22 mouse cellular contexts compared by ENCODE assay signal in the genomic region with DNA sequence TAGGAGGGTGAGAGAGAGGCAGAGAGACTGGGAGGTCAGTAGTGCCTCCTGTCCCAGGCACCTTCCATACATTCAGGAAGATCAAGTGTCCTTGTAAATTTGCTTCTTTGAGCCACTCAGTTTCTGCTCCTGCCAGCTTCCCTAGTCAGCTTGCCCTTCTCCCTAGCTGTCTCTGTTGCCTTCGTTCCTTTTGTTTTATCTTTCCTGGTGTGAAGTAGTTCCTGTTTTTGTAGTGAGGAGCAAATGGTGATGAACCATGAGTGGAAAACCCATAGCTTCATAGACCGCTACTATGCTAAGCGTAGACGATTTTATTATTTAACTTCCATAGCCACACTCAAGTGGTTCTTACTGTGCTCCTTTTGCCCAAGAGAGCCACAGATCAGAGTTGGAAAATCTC.
"Had no signal": no experiment of that assay in that cellular context is flagged by ENCODE, and none has a peak within 500 bp of the region (broad histone marks: within the 10 kb centered on the region; RNA-seq: fewer than 3 reads in every experiment).

No protein-coding gene starts in this region.

- H3K9me3 ChIP-seq: heart, embryonic 13.5 days; heart, embryonic 15.5 days; hindbrain, embryonic 13.5 days; hindbrain, embryonic 15.5 days; limb, embryonic 10.5 days; limb, embryonic 12.5 days had no signal

- H3K27me3 ChIP-seq: heart, embryonic 13.5 days; heart, embryonic 15.5 days; hindbrain, embryonic 13.5 days; hindbrain, embryonic 15.5 days; limb, embryonic 12.5 days had no signal

- H3K4me2 ChIP-seq: heart, embryonic 11.5 days; heart, embryonic 13.5 days; heart, embryonic 15.5 days; hindbrain, embryonic 13.5 days; hindbrain, embryonic 15.5 days; limb, embryonic 12.5 days; liver, embryonic 11.5 days had no signal

- H3K4me3 ChIP-seq: heart, adult 2 months; heart, embryonic 13.5 days; heart, embryonic 15.5 days; hindbrain, embryonic 13.5 days; hindbrain, embryonic 15.5 days; layer of hippocampus, adult 2 months; left cerebral cortex, adult 2 months; limb, embryonic 10.5 days; limb, embryonic 12.5 days had no signal

- H3K4me1 ChIP-seq: hindbrain, embryonic 13.5 days; hindbrain, embryonic 15.5 days had no signal

- DNase-seq: gastrocnemius, postnatal 14 days; gastrocnemius, postnatal 36 days; heart, adult 2 months; heart, postnatal 14 days; heart, postnatal 36 days; kidney, adult 11 months; kidney, adult 2 months; kidney, adult 9 months; kidney, postnatal 10 days; kidney, postnatal 25 days; kidney, postnatal 4 days had no signal

- H3K27ac ChIP-seq: heart, adult 2 months; heart, embryonic 13.5 days; heart, embryonic 15.5 days; hindbrain, embryonic 13.5 days; hindbrain, embryonic 15.5 days; hindbrain, postnatal 0 days; layer of hippocampus, adult 2 months; left cerebral cortex, adult 2 months; limb, embryonic 10.5 days; limb, embryonic 12.5 days had no signal

- H3K9ac ChIP-seq: heart, embryonic 13.5 days; heart, embryonic 15.5 days; hindbrain, embryonic 13.5 days; hindbrain, embryonic 15.5 days; limb, embryonic 12.5 days had no signal

- ATAC-seq: hindbrain, postnatal 0 days had no signal

- H3K36me3 ChIP-seq: heart, embryonic 13.5 days; heart, embryonic 15.5 days; hindbrain, embryonic 13.5 days; hindbrain, embryonic 15.5 days; limb, embryonic 10.5 days; limb, embryonic 12.5 days had no signal
